Comparison of ENCODE assay signal across 10 mouse cellular contexts in the genomic region with DNA sequence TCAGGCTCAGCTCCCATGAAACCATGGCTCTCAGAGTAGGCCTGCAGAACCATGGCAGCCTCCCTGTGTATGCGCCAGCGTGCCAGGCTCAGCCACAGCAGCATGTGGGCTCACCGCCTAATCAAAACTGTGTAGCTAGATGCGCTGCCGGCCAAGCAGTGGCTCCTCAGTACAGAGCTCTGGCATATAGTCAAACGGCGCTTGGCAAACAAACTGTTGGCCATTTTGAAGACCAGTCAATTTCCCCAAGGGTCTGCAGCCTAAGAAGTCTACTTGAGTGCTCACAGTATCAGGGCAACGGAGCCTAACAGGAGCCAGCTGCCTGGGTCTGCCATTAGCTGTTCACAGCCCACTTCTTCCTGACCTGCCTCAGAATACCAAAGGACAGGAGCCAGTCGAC.
DNase-seq lines count a peak whose midpoint lies in the region; ATAC-seq lines count a peak whose summit lies in the region.
"Had no signal": no experiment of that assay in that cellular context is flagged by ENCODE, and none has a peak within 500 bp of the region (broad histone marks: within the 10 kb centered on the region; RNA-seq: fewer than 3 reads in every experiment).

No protein-coding gene starts in this region.

- H3K4me2 ChIP-seq in kidney, embryonic 14.5 days (replicated peaks; ENCODE audit: low read depth, low read length), result no peak overlapping the region
- no peak overlapping the region for H3K4me2 ChIP-seq in limb, embryonic 15.5 days
- H3K4me2 ChIP-seq: embryonic facial prominence, embryonic 13.5 days; liver, embryonic 11.5 days had no signal

- ATAC-seq in kidney, embryonic 14.5 days (ENCODE audit: low FRiP score, low TSS enrichment), result no peak
- peak; percentile 11; the same call in 1 of the 2 replicates for ATAC-seq in limb, embryonic 15.5 days (ENCODE audit: insufficient number of reproducible peaks, low FRiP score, low TSS enrichment, low read depth)

- WGBS in kidney, embryonic 14.5 days, result 88% methylated on average over 9 of the region's 9 CpGs
- 69% methylated on average over 9 of the region's 9 CpGs for WGBS in limb, embryonic 15.5 days

- no peaks in the 10 kb centered on the region for H3K9me3 ChIP-seq in kidney, embryonic 14.5 days (ENCODE audit: control insufficient read depth, low read length)
- no peaks in the 10 kb centered on the region for H3K9me3 ChIP-seq in limb, embryonic 15.5 days
- H3K9me3 ChIP-seq: embryonic facial prominence, embryonic 13.5 days had no signal

- no peak overlapping the region for H3K27ac ChIP-seq in kidney, embryonic 14.5 days (ENCODE audit: low read depth, low read length)
- no peak overlapping the region for H3K27ac ChIP-seq in limb, embryonic 15.5 days
- H3K27ac ChIP-seq: embryonic facial prominence, embryonic 13.5 days had no signal

- no peaks in the 10 kb centered on the region for H3K4me1 ChIP-seq in kidney, embryonic 14.5 days (ENCODE audit: control insufficient read depth, insufficient read depth, low read length)
- H3K4me1 ChIP-seq in limb, embryonic 15.5 days, result peaks cover 6% of the 10 kb centered on the region

- no peaks in the 10 kb centered on the region for H3K36me3 ChIP-seq in kidney, embryonic 14.5 days (ENCODE audit: control insufficient read depth, insufficient read depth, low read length)
- no peaks in the 10 kb centered on the region for H3K36me3 ChIP-seq in limb, embryonic 15.5 days
- H3K36me3 ChIP-seq: embryonic facial prominence, embryonic 13.5 days had no signal

- no peak overlapping the region for H3K9ac ChIP-seq in kidney, embryonic 14.5 days (ENCODE audit: low read depth, low read length)
- no peak overlapping the region for H3K9ac ChIP-seq in limb, embryonic 15.5 days
- H3K9ac ChIP-seq: embryonic facial prominence, embryonic 13.5 days had no signal

- no peak overlapping the region for H3K4me3 ChIP-seq in kidney, embryonic 14.5 days (ENCODE audit: low read length)
- no peak overlapping the region for H3K4me3 ChIP-seq in limb, embryonic 15.5 days
- H3K4me3 ChIP-seq: embryonic facial prominence, embryonic 13.5 days had no signal

- DNase-seq in adrenal gland, postnatal 14 days, result peak; percentile 34
- no peak for DNase-seq in adrenal gland, postnatal 4 days (ENCODE audit: low spot score in 2 of 2)
- DNase-seq in kidney, postnatal 10 days, result peak; percentile 25
- DNase-seq in frontal cortex, adult 2 months (ENCODE audit: extremely low spot score in 1 of 2, low spot score in 1 of 2), result peak; percentile 32 to 47
- no peak for DNase-seq in thymus, postnatal 10 days (ENCODE audit: low spot score in 2 of 2)
- DNase-seq in thymus, postnatal 36 days, result no peak

- no peaks in the 10 kb centered on the region for H3K27me3 ChIP-seq in kidney, embryonic 14.5 days (ENCODE audit: control insufficient read depth, insufficient read depth, low read length)
- H3K27me3 ChIP-seq in limb, embryonic 15.5 days, result no peaks in the 10 kb centered on the region
- H3K27me3 ChIP-seq: embryonic facial prominence, embryonic 13.5 days had no signal

Comparison
In these comparisons a context has a peak if more than half of its experiments do, and no peak if none do; other contexts are left out.
1. DNase-seq: peak in adrenal gland, postnatal 14 days (single experiment), kidney, postnatal 10 days (single experiment) and frontal cortex, adult 2 months (2 of 2); none in adrenal gland, postnatal 4 days (0 of 2), thymus, postnatal 10 days (0 of 2) and thymus, postnatal 36 days (0 of 2).